Mouse (Mus musculus) ovary, postnatal 36 days (tissue): ENCODE data around the gene Hoxd9.

ENCODE experiments used
- DNase-seq: peaks from one replicate; pipeline ENCODE4 v3.0.0; 2022; ENCODE audit warnings: low spot score, mixed read lengths

Gene Hoxd9

DNA sequence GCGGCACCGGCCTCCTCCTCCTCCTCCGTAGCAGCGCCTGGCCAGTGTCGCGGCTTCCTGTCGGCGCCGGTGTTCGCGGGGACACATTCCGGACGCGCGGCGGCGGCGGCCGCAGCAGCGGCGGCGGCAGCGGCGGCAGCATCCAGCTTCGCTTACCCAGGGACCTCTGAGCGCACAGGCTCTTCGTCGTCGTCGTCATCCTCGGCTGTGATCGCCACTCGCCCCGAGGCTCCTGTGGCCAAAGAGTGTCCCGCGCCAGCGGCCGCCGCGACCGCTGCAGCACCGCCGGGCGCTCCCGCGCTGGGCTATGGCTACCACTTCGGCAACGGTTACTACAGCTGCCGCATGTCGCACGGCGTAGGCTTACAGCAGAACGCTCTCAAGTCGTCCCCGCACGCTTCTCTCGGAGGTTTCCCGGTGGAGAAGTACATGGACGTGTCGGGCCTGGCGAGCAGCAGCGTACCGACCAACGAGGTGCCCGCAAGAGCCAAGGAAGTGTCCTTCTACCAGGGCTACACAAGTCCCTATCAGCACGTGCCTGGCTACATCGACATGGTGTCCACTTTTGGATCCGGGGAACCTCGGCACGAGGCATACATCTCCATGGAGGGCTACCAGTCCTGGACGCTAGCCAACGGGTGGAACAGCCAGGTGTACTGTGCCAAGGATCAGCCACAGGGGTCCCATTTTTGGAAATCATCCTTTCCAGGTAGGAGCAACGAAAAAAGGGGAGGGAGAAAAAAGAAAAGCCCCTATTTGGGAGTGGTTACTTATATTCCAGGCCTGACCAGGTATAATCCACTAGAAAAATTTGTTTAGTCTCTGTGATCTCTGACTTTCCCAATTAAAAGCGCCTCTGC, 28.9 kb upstream of the Hoxd9 start:
- no peak for DNase-seq

GRCm38 (mm10) chr2:74669230-74669578, 28.3 kb upstream of the Hoxd9 start:
- no peak for DNase-seq

DNA sequence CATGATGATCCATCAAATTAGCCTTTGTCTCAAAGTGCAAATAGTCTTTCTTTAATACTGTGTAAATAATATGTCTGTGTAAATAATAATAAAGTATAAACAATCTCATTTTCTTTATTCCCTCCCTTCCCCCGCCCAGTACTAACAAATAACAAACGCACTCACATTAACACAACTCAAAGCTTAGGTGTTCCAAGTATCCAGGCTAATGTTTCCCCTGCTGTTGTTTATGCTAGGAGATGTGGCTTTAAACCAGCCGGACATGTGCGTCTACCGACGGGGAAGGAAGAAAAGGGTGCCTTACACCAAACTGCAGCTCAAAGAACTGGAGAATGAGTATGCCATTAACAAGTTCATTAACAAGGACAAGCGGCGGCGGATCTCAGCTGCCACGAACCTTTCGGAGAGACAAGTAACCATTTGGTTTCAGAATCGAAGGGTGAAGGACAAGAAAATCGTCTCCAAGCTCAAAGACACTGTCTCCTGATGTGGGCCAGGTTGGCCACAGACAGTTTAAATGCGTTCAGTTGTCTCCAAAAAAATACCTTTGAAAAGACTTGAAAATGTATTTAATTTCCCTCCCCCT, 27.8 kb upstream of the Hoxd9 start:
- no peak for DNase-seq

GRCm38 (mm10) chr2:74670632-74671188, 26.8 kb upstream of the Hoxd9 start:
- DNase-seq: no peak

GRCm38 (mm10) chr2:74671847-74672246, 25.7 kb upstream of the Hoxd9 start:
- no peak for DNase-seq

DNA sequence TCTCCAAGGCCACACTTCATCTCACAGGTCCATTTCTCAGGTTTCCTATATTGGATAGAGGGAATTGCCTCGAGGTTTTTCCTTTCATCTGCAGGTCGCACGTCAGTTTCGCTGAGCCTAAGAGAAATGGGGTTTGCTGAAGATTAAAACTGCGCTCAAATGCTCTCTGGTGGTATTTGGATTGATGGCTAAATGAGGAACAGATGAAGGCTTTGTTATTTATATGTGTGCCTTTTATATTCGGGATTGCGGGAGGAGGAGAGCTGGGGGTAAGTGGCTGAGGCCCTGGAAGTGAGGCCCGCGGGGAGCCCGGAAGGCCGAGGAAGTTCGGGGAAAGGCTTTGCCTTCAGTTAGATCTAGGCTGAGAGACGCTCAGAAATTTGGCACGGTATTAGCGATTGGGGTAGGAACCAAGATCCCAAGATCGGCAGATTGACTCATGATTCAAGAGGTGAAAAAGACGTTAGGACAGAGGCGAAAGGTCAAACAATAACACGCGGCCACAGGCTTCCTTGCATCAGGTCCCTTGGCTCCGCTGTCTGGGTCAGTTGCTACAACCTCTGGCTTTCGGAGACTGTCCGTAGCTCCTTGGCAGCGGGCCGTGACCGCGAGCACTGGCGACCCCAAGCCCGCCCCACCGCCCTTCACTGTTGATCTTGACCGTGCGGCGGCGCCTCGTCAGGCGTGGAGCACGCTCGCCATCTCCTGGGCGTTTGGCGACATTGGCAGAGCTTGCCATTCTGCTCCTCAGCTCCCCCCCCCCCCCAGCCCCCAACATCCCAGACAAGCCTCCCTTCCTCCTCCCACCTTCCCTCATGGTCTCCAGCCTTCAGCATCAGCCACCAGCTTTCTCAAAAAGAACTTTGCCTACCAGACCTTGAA, 24.8 kb upstream of the Hoxd9 start:
- DNase-seq: peak; percentile 58

- DNase-seq: no peak
Measured at GRCm38 (mm10) chr2:74673835-74674425, 23.6 kb upstream of the Hoxd9 start.

DNA sequence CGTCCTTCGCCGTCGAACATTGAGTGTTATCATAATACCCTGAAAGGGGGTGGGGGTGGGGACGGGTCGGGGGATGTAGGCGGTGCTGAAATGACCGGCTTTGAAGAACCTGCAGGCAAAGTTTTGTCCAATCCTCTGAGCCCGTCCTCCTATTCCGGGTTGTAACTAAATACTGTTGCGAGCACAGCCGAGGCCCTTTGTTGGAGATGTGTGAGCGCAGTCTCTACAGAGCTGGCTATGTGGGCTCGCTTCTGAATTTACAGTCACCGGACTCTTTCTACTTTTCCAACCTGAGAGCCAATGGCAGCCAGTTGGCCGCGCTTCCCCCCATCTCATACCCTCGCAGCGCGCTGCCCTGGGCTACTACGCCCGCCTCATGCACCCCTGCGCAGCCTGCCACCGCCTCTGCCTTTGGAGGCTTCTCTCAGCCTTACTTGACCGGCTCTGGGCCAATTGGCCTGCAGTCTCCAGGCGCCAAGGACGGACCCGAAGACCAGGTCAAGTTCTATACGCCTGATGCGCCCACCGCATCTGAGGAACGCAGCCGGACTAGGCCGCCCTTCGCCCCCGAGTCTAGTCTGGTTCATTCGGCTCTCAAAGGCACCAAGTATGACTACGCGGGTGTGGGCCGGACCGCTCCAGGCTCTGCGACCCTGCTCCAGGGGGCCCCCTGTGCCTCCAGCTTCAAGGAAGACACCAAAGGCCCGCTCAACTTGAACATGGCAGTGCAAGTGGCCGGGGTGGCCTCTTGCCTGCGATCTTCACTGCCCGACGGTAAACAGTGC, 22.5 kb upstream of the Hoxd9 start, which contains the start of gene Hoxd12:
Gene Hoxd12, plus strand, starts transcription at position 133 of the 785 bp plus-strand sequence.
- no peak for DNase-seq

DNA sequence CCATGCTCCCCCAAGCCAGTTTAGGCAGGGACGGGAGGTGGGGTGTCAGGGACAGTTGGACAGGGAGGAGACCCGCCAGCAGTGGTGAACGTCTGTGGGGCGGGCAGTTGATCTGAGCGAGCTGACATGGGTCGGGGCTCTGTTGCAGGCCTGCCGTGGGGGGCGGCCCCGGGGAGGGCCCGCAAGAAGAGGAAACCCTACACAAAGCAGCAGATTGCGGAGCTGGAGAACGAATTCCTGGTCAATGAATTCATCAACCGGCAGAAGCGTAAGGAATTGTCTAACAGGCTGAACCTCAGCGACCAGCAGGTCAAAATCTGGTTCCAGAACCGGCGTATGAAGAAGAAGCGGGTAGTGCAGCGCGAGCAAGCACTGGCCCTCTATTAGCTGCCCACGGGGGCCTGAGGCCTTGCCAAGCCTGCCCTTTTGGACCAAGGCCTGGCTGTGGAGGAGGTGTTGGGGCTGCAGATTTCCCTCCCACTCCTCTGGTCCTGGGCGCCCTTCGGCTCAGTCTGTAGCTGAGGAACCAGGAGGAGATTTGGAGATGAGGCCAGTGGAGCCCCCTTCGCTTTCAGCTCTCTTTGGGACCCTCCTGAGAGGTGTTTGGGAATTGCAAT, 21.8 kb upstream of the Hoxd9 start:
- DNase-seq: no peak

GRCm38 (mm10) chr2:74676376-74677052, 21.0 kb upstream of the Hoxd9 start:
- DNase-seq: no peak

DNA sequence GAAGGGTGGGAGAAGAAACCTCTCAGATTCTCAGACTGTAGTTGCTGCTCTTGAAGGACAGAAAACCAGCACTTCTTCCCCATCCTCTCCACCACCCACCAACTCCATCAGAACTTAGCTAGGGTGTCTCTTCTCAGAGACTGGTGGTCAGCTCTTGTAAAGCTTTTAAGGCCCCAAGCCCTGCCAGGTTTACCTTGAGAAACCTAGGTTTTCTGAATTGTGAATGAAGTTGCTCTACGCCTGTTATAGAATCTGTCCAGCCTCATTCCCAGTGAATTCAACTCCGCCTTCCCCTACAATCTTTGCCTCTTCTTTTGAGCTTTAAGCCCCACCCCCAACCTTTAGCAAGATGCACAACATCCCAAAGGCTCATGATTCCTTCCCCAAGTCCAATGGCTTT, 20.4 kb upstream of the Hoxd9 start:
- no peak for DNase-seq

GRCm38 (mm10) chr2:74678891-74679595, 18.5 kb upstream of the Hoxd9 start, which contains the start of gene Hoxd11:
TSS of gene Hoxd11 (plus strand) at chr2:74679557.
- no peak for DNase-seq

- no peak for DNase-seq
Measured at GRCm38 (mm10) chr2:74679596-74679971, 17.9 kb upstream of the Hoxd9 start.

- no peak for DNase-seq
Measured at GRCm38 (mm10) chr2:74679980-74680379, 17.5 kb upstream of the Hoxd9 start.

DNA sequence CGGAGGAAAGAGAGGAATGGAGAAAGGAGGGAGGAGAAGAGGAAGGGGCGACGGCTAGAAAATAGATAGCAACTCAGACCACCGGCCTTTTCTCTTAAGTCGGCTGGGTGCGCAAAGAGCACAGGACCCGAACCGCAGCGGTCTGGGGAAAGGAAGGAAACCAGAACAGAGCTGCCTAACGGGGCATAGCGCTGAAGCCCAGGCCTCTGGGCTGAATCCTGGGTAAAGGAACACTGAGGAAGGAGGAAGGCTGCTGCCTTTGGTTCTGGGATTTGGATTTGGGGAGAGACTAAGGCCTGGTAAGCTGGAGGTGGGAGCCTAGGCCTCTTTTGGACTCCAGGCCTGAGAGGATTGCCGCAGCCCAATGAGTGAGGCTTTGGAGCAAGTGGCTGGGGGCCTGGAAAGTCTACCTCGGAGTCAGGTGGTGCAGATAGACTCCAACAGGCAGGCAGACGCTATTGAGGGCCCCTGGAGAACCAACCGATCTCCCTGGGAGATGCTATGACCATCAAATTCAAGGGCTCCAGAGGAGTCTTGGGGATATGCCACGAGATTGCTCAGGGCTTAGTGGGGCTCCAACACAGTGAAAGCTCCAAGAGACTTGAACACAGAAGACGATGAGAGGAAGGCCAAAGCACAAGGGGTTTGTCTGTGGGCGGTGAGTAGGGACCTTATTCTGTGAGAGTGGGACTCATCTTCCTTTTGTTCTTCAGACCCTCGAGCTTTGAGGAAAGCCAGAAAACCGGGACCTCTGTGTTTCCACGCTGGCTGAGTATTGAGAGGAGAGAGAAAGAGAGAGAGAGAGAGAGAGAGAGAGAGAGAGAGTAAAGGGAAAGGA, 16.7 kb upstream of the Hoxd9 start:
- no peak for DNase-seq

DNA sequence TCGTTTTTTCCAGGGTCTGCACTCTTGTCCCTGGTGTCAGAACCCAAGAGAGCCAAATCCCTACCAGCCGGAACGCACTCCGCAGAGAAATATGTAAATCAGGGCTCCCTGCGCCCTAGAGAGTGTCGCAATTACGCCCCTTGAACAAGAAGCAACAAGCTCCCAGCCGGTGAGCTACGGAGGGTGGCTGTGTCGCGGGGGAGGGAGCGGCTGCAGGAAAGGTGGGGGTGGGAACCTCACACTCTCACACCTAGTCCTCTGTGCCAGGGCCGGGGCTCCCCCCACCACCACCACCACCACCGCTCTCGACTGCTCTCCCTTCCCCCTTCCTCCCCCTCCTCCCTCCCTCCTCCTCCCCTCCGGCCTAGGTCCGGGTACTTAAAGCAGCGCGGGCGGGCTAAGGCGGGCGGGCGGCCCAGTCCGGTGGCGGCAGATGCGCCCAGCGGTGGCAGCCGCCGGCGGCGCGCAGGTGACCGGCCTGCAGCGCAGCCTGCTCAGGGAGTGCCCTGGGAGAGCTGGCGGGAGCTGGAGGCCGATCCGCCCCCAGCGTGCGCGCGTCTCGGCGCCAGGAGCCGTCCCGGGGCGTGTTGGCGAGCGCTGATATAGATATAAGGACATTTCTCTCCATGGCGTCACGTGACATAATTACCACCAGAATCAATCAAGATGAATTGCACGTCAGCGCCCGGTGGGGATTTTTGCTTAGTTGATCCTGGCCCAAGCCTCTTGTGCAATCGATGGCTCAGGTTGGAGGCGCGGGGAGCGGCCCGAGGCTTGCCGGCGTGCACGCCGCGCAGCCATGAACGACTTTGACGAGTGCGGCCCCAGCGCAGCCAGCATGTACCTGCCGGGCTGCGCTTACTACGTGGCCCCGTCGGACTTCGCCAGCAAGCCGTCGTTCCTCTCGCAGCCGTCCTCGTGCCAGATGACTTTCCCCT, 15.7 kb upstream of the Hoxd9 start:
- DNase-seq: no peak

DNA sequence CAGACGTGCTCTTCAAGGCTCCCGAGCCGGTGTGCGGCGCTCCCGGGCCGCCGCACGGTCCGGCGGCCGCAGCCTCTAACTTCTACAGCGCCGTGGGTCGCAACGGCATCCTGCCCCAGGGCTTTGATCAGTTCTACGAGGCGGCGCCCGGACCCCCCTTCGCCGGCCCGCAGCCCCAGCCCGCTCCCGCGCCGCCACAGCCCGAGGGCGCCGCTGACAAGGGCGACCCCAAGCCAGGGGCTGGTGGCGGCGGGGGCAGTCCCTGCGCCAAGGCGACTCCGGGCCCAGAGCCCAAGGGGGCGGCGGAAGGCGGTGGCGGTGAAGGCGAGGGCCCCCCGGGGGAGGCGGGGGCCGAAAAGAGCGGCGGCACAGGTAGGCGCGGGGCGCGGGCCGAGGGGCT, 14.7 kb upstream of the Hoxd9 start:
- no peak for DNase-seq
